Mouse (Mus musculus) C2C12 (cell line): ENCODE results near the gene Macrod1.
A peak's percentile ranks its signal among the peaks of the same experiment; 100 is the strongest.

ENCODE experiments used
- CEBPB ChIP-seq: IDR thresholded peaks from one replicate; pipeline ENCODE4 v1.6.1; 2011; ENCODE audit warnings: low read depth, mild to moderate bottlenecking, control low read depth, moderate library complexity
- CTCF ChIP-seq: IDR thresholded peaks from one replicate; pipeline ENCODE4 v1.5.1; 2011; ENCODE audit not compliant: control insufficient read depth, insufficient read depth, insufficient read length
- FOSL1 ChIP-seq: IDR thresholded peaks from one replicate; pipeline ENCODE4 v1.8.0; 2011; ENCODE audit warnings: mild to moderate bottlenecking, low read length; ENCODE audit not compliant: poor library complexity, insufficient read depth, severe bottlenecking
- MAX ChIP-seq: IDR thresholded peaks from one replicate; pipeline ENCODE4 v1.6.1; 2011; ENCODE audit warnings: mild to moderate bottlenecking, control low read depth
- MYOD1 ChIP-seq: IDR thresholded peaks from one replicate; pipeline ENCODE4 v1.6.1; 2011; ENCODE audit warnings: low read depth; ENCODE audit not compliant: control insufficient read depth, insufficient read length
- MYOG ChIP-seq: IDR thresholded peaks from one replicate; pipeline ENCODE4 v1.6.1; 2011; ENCODE audit not compliant: control insufficient read depth, insufficient read length; ENCODE audit errors: extremely low read depth

DNA sequence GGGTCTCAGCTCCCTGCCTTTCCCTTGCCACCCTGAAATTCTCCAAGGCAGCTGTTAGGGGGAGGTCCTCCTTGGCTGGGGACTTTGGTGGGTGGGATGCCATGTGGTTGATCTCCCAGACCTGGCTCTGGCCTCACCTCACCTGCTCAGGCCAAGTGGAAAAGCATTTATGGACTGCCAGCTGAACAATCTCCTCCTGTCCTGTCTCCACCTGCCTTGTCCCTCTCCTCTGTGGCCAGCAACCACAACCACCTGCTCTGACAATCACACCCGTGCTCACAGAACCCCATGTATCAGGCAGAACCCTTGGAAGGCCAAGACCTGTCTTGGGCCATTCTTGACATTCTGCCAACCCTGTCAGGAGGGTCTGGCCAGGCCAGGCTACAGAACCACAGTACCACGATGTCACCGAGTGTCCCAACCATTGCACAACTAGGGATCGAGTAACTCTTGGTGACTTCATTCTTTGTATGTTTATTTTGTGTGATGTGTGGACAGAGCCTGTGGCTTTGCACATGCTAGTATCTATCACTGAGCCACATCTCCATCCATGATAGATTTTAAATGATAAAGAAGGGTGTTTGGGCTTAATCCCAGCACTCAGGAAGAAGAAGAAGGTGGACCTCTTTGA, 69.0 kb downstream of the Macrod1 start:
- no peak for TF ChIP-seq MYOG
- peak; percentile 53 for TF ChIP-seq CEBPB
- TF ChIP-seq CTCF: no peak
- no peak for TF ChIP-seq FOSL1
- TF ChIP-seq MAX: no peak
- peak; percentile 62 for TF ChIP-seq MYOD1
